Mouse (Mus musculus) midbrain, embryonic 12.5 days (tissue): ENCODE results near the gene Ints7. TPM values are rescaled to one million over a fixed set of nuclear protein-coding genes. Genes with fewer than 3 reads are reported as not detected.

Experiments used
- ATAC-seq: fragments of 200-750 bp; cut with Nextera tagmentation; 2 replicates; pipeline ENCODE4 v1.8.0; 2017; ENCODE audit warnings: low read depth, moderate TSS enrichment, moderate library complexity; ENCODE audit not compliant: low FRiP score
- H3K27ac ChIP-seq: fragments of 300-500 bp; sonication (generic); replicated peaks from 2 replicates; pipeline ENCODE4 v1.5.1; 2016; ENCODE audit warnings: mild to moderate bottlenecking
- H3K27me3 ChIP-seq: fragments of 300-500 bp; sonication (generic); 2 replicates; pipeline ENCODE4 v1.6.1; 2016; ENCODE audit warnings: mild to moderate bottlenecking
- H3K36me3 ChIP-seq: fragments of 300-500 bp; sonication (generic); 2 replicates; pipeline ENCODE4 v1.6.1; 2016
- H3K4me1 ChIP-seq: fragments of 300-500 bp; sonication (generic); 2 replicates; pipeline ENCODE4 v1.6.1; 2016
- H3K4me2 ChIP-seq: fragments of 300-500 bp; sonication (generic); replicated peaks from 2 replicates; pipeline ENCODE4 v1.6.1; 2016; ENCODE audit warnings: mild to moderate bottlenecking, moderate library complexity
- H3K4me3 ChIP-seq: fragments of 300-500 bp; sonication (generic); 2 replicates; pipeline ENCODE4 v1.5.1; 2016; ENCODE audit warnings: mild to moderate bottlenecking
- H3K9ac ChIP-seq: fragments of 300-500 bp; sonication (generic); replicated peaks from 2 replicates; pipeline ENCODE4 v1.6.1; 2016; ENCODE audit warnings: mild to moderate bottlenecking, moderate library complexity
- H3K9me3 ChIP-seq: fragments of 300-500 bp; sonication (generic); 2 replicates; pipeline ENCODE4 v1.6.1; 2016; ENCODE audit warnings: mild to moderate bottlenecking
- whole genome bisulfite sequencing: fragments of 180-500 bp; shearing (Covaris S2); methylation state at CpG from one replicate; pipeline ENCODE4 v1.1.7; 2016; 5-methylcytosine and 5-hydroxymethylcytosine counted together
- polyA plus RNA-seq: library from polyadenylated mRNA; unstranded; fragments of >200 nt; fragmentation: Nextera tagmentation; extraction: Ambion mirVana; gene quantifications from 2 replicates; pipeline ENCODE4 v1.2.1, GENCODE M21; 2016

Gene Ints7
- polyA plus RNA-seq, 1 experiment from 2014 or later: 75.1 TPM

DNA sequence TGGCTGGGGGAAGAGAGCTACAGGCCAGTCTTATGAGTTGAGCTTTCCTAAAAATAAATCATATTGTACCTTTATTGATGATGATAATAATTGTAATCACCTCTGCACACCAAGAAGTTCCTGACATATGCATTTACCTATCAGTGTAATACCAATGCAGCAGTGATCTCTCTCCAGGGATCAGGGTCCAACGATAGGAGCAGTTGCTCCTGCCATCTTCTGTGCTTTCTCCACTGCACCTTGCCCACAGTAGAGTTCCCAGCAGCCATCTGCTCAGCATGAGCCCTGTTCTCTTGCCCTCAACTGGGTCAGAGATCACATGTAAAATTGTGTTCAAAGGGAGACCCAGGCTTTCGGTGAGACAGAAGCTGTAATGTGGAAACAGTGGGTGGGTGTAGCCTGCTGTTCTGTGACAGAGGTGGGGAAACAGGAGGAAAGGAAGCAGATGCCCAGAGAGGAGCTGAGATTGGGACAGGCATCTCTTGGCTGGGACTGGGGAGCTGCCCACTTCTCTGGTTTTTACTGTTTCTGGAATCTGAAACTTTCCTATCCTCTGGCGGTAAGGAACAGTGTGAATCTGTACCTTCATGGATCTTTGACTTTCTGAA, 63.9 kb downstream of the Ints7 start:
- 69% methylated on average over 3 of the region's 3 CpGs for WGBS

DNA sequence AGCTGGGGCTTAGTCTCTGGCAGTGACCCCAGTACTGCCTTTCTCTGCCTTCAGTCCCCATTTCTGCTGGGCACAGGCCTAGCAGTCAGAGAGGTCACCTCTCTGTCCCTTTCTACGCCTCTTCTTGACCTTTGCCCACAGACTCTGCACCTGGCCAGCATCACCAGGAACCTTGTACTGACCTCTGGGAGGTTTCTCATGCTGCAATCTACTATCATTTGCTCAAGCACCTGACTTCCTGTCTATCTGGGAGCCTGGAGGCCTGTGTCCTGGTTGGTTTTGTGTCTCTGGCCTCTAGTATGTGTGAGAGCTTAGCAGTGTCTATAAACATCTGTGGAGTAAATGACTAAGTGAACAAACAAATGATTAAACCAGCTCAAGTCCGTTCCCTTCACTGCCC, 64.7 kb downstream of the Ints7 start:
- no peaks in the 10 kb centered on the region for H3K9me3 ChIP-seq
- WGBS: 75% methylated on average over 2 of the region's 2 CpGs
- H3K4me3 ChIP-seq: no peak overlapping the region
- H3K4me2 ChIP-seq: no peak overlapping the region
- ATAC-seq: no peak
- H3K4me1 ChIP-seq: peaks cover 7% of the 10 kb centered on the region; the same call in 1 of the 2 replicates
- peaks cover 13% of the 10 kb centered on the region; the same call in 1 of the 2 replicates for H3K27me3 ChIP-seq
- H3K27ac ChIP-seq: no peak overlapping the region
- no peaks in the 10 kb centered on the region for H3K36me3 ChIP-seq
- H3K9ac ChIP-seq: no peak overlapping the region

More for the DNA sequence above, 63.9 kb downstream of the Ints7 start:
- Histone ChIP-seq H3K4me2 (no peak overlapping the region), H3K4me1 (peaks cover 7% of the 10 kb centered on the region; the same call in 1 of the 2 replicates), H3K4me3 (no peak overlapping the region), H3K27me3 (0 out of 2 replicates have a peak, but pooled peaks cover 7% of the 10 kb centered on the region), H3K9ac (no peak overlapping the region), H3K27ac (no peak overlapping the region), H3K36me3 (no peaks in the 10 kb centered on the region), H3K9me3 (no peaks in the 10 kb centered on the region)
- ATAC-seq: no peak

DNA sequence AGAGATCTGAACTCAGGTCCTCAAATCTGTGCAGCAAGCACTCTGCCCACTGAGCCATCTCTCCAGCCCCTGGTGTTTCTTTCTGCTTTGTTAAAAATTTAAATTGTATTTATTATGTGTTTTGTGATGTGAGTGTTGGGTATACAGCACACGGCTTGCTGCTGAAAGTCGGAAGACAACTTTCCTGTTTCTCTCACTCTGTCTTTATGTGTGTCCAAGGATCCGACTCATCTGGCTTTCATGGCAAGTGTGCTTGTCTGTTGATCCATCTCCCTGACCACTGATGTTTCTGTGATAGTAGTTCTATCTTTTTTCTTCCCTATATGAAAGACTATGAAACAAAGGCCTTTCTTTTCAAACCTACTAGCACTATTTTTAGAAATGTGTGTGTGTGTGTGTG, 65.4 kb downstream of the Ints7 start:
- 76% methylated on average over 3 of the region's 3 CpGs for WGBS
- no peak for ATAC-seq
- peaks cover 7% of the 10 kb centered on the region; the same call in 1 of the 2 replicates for H3K4me1 ChIP-seq
- no peak overlapping the region for H3K27ac ChIP-seq
- no peak overlapping the region for H3K4me3 ChIP-seq
- no peaks in the 10 kb centered on the region for H3K9me3 ChIP-seq
- H3K36me3 ChIP-seq: no peaks in the 10 kb centered on the region
- peaks cover 18% of the 10 kb centered on the region; the same call in 1 of the 2 replicates for H3K27me3 ChIP-seq
- no peak overlapping the region for H3K4me2 ChIP-seq
- no peak overlapping the region for H3K9ac ChIP-seq

DNA sequence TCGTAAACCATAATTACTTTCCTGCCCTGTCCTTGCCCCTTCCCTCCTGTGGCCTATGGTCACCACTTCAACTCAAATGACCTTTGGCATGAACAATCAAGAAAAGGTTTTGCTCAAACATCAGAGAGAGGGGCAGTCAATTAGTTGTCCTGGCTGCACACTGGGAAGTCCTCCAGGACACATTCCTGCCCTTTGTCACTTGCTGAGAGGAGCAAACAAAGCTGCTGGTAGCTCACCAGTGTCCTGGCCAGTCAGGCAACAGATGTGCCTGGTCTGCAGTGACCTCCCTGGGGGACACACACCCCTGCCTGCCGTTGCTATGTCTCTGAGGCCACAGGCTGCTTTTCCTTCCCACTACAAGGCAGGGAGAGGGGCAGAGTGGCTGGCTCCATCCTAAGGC, 66.0 kb downstream of the Ints7 start:
- H3K36me3 ChIP-seq: no peaks in the 10 kb centered on the region
- H3K4me3 ChIP-seq: no peak overlapping the region
- H3K27me3 ChIP-seq: peaks cover 18% of the 10 kb centered on the region; the same call in 1 of the 2 replicates
- 11% methylated on average over 2 of the region's 2 CpGs for WGBS
- ATAC-seq: no peak
- no peak overlapping the region for H3K9ac ChIP-seq
- H3K27ac ChIP-seq: no peak overlapping the region
- H3K4me1 ChIP-seq: peaks cover 7% of the 10 kb centered on the region; the same call in 1 of the 2 replicates
- no peak overlapping the region for H3K4me2 ChIP-seq
- H3K9me3 ChIP-seq: no peaks in the 10 kb centered on the region

DNA sequence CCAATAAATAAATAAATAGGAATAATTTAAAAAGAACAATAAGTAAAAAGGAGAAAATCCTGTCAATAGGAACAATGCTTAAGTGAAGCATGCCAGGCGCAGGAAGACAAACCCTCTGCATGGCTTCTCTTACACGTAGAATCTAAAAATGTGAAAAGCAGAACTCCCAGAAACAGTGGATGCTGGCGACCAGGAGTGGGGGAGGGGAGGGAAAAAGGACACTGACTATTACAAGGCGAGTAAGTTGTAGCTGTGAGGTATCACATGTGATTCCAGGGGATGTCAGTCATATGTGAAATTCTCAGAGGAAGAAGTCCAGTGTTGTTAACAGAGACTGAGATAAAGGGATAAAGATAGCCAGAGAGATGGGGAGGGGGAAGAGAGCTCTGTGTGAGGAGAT, 67.5 kb downstream of the Ints7 start:
- Histone ChIP-seq H3K36me3 (no peaks in the 10 kb centered on the region), H3K4me3 (no peak overlapping the region), H3K27ac (no peak overlapping the region), H3K4me2 (no peak overlapping the region), H3K4me1 (peaks cover 7% of the 10 kb centered on the region; the same call in 1 of the 2 replicates), H3K27me3 (peaks cover 18% of the 10 kb centered on the region; the same call in 1 of the 2 replicates), H3K9ac (no peak overlapping the region), H3K9me3 (no peaks in the 10 kb centered on the region)
- 46% methylated on average over 4 of the region's 4 CpGs for WGBS
- no peak for ATAC-seq

DNA sequence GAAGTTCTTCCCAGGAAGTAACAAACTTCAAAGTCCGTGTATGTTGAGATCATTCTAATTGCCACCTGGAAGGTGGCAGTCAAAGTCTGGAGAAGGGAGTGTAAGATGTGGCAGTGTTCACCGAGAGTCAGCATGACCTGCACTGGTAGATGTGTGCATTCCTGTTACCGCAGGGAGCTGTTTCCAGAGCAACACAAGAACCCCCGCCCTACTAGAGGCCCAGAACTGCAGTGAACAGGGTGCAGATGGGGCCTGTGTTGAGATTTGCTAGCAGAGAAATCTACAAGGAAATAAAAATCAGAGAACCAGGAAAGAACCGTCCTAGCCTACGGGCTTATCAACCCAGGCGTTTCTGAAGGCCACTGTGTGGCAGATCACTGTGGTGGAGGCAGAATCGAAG, 70.5 kb downstream of the Ints7 start:
- Histone ChIP-seq H3K27ac (no peak overlapping the region), H3K4me3 (no peak overlapping the region), H3K9me3 (no peaks in the 10 kb centered on the region), H3K4me2 (no peak overlapping the region), H3K4me1 (peaks cover 7% of the 10 kb centered on the region; the same call in 1 of the 2 replicates), H3K27me3 (peaks cover 18% of the 10 kb centered on the region; the same call in 1 of the 2 replicates), H3K36me3 (no peaks in the 10 kb centered on the region), H3K9ac (no peak overlapping the region)
- 61% methylated on average over 8 of the region's 8 CpGs for WGBS
- ATAC-seq: no peak

DNA sequence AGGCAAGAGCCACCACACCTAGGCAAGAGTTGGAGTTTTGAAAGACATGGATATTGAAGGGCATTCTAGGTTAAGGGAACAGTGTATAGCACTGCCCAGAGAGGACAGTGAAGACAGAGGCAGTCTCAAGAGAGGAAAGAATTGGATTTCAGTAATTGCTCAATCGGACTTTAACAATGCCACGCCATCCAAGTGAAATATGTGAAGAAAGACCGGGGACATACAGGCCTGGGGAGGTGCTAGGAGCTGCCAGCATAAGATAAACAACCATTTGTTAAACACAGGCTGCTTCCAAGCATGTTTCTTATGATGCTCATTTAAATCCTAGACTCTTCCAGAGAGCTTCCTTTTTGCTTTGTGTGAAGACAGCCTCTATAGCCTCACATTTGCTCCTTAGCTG, 72.2 kb downstream of the Ints7 start:
- no peak overlapping the region for H3K9ac ChIP-seq
- H3K27me3 ChIP-seq: peaks cover 12% of the 10 kb centered on the region; the same call in 1 of the 2 replicates
- no peaks in the 10 kb centered on the region for H3K4me1 ChIP-seq
- H3K27ac ChIP-seq: no peak overlapping the region
- no peak overlapping the region for H3K4me3 ChIP-seq
- no peak overlapping the region for H3K4me2 ChIP-seq
- no peaks in the 10 kb centered on the region for H3K36me3 ChIP-seq
- no peaks in the 10 kb centered on the region for H3K9me3 ChIP-seq
- no peak for ATAC-seq
- WGBS: 88% methylated on average over 3 of the region's 3 CpGs

DNA sequence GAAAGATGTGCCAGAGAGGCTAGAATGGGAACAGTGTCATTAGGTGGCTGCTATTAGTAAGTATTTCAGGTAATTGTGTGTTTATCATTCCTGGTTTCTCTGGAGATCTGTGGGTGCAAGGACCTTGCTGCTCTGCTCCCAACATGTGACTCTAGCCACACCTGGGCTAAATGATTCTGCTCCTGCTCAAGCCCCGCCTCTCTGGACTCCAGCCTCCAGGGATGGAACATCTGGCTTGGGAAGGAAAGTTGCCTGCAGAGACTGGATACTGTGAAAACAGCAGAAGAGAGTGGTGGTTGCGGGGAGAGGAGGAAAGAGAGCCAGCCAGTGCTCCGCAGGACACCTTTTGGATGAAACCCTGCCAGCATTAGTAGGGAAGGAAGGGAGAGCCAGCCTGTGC, 84.0 kb downstream of the Ints7 start:
- Histone ChIP-seq H3K9me3 (no peaks in the 10 kb centered on the region), H3K4me1 (peaks cover 2% of the 10 kb centered on the region; the same call in 1 of the 2 replicates), H3K36me3 (no peaks in the 10 kb centered on the region), H3K9ac (no peak overlapping the region), H3K27me3 (no peaks in the 10 kb centered on the region), H3K27ac (no peak overlapping the region), H3K4me2 (no peak overlapping the region), H3K4me3 (no peak overlapping the region)
- no peak for ATAC-seq
- 77% methylated on average over 3 of the region's 3 CpGs for WGBS

DNA sequence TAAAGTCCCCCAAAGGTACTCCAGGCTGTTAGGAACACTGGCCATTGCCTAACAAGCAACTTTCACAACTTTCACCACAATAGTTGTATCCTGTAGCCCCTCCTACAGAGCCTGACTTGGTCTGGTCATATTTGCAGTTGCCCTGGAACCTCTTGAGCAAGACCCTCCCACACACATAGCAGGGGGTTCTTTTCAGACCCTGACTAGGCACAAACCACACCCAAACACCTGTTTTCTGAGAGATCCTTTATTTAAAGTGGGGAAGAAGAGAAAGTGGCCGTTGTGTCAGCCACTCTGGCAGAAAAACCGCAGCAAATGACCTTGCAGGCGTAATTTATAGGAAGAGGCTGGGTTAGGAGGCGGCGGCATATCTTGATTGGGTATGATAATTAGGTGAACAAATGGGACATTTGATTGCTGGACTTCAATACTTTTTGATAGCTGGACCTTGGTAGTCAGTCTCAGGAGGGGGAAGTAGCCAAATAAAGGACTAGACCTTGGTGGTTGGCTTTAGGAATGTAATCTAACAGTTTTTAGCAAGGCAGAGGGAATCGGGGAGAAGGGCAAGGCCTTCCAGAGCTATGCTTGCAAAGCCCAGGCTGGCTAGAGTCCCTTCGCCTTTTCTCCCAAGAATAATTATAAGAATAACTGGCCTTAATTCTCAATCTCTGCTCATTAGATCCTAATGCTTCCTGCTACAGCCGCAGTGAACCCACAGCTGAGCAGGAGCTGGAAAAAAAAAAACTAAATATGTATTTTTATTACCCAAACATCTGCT, 85.8 kb downstream of the Ints7 start:
- H3K27me3 ChIP-seq: no peaks in the 10 kb centered on the region
- no peak overlapping the region for H3K9ac ChIP-seq
- WGBS: 86% methylated on average over 8 of the region's 8 CpGs
- H3K27ac ChIP-seq: no peak overlapping the region
- H3K4me1 ChIP-seq: peaks cover 2% of the 10 kb centered on the region; the same call in 1 of the 2 replicates
- no peaks in the 10 kb centered on the region for H3K36me3 ChIP-seq
- ATAC-seq: no peak
- H3K4me3 ChIP-seq: no peak overlapping the region
- no peaks in the 10 kb centered on the region for H3K9me3 ChIP-seq
- no peak overlapping the region for H3K4me2 ChIP-seq

DNA sequence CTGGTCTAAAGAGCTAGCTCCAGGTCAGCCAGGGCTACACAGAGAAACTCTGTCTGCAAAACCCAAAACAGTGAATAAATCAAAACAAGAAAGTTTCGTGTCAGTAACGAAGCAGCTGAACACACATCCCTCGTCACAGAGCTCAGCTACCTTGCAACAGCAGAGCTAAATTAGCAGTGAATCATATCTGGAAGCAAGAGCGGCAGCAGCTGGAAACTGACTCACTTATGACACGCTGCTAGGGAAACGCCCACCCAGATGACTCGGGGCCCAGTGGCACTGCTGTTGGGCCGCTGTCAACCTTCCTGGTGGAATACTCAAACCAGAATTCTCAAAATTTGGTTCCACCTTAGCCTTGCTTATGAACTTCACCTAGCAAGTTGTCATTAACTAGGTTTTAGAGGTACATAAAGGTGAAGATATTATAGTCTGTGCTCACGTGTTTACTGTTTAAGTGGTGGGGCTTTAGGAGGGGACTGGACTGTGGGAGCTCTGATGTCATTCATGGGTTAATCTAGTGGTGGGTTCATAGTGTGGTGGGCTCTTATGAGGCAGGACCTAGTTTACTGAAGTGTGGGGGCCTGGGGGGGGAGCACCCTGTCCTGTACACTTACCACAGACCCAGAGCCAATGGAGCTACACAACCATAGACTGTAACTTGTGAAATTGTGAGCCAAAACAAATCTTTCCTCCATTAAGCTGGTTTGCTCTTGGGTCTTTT, 86.9 kb downstream of the Ints7 start:
- Histone ChIP-seq H3K9ac (no peak overlapping the region), H3K4me3 (no peak overlapping the region), H3K4me1 (peaks cover 2% of the 10 kb centered on the region; the same call in 1 of the 2 replicates), H3K36me3 (no peaks in the 10 kb centered on the region), H3K27me3 (no peaks in the 10 kb centered on the region), H3K9me3 (no peaks in the 10 kb centered on the region), H3K4me2 (no peak overlapping the region), H3K27ac (no peak overlapping the region)
- no peak for ATAC-seq
- WGBS: 81% methylated on average over 9 of the region's 9 CpGs

DNA sequence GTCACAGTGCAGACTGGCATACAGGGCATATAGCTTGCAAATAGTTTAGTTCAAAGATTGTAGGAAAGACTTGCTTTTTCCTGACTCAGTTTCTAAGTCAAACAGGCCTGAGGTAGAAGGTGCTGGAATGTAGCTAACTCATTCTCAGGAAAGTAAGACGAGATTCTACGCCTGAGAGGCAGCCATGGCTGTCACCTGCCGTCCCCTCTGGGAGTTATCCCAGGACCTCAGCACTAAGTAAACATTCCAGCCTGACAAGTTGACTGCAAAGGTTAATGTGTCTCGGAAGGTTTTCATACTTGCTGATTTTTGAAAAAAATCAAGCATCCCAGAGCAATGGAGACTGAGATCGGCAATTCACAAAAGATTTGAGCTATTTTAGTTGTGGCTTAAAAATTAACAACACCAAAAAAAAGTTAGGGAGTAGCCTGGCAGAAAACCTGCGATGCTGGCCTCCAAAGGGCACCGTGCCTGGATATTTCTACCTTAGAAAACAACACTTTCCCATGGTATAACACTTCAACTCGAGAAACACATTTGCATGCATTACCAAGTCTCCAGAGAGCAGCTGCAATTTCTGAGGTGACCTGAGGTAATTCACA, 87.6 kb downstream of the Ints7 start:
- H3K36me3 ChIP-seq: no peaks in the 10 kb centered on the region
- WGBS: 69% methylated on average over 8 of the region's 8 CpGs
- no peak overlapping the region for H3K4me2 ChIP-seq
- H3K27me3 ChIP-seq: no peaks in the 10 kb centered on the region
- H3K9me3 ChIP-seq: no peaks in the 10 kb centered on the region
- H3K4me1 ChIP-seq: peaks cover 2% of the 10 kb centered on the region; the same call in 1 of the 2 replicates
- ATAC-seq: no peak
- H3K9ac ChIP-seq: no peak overlapping the region
- no peak overlapping the region for H3K4me3 ChIP-seq
- H3K27ac ChIP-seq: no peak overlapping the region
